Mouse (Mus musculus) adipocyte (in vitro differentiated cells): Measurements from ENCODE around the gene Abcd1.
"Not testable (repeated sequence)": the region's sequence is repeated elsewhere in the genome, so short reads cannot be mapped to it uniquely, and the experiment has no call there.

Experiments used
- DNase-seq: peaks from one replicate; pipeline ENCODE4 v3.0.0-alpha.2; 2016; ENCODE audit warnings: low spot score

The Abcd1 gene

GRCm38 (mm10) chrX:73716109-73716661, at the start of gene Abcd1, which contains the start of gene Bcap31:
Abcd1 (plus strand) TSS chrX:73716597.
Bcap31 (minus strand) TSS chrX:73716175.
- peak; percentile 97 for DNase-seq

DNA sequence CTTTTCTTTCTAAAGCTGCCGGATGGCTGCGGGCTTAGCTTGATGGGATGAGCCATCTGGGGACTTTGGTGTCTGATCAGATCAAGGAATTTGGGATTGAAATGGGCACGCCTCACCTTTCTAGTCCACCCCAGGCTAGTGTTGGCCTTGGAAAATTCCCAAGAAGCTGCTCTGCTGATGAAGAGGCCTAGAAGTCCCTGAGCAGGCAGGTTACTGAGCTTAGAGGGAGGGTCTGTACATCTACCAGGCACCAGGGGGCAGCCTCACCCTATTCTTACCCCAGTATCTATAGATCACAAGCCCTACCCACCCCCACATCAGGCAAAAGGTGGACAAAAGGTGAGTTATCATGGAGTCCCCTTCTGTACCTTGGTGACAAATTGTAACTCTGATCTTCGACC, 44.4 kb upstream of the Abcd1 start:
- peak; percentile 58 for DNase-seq

DNA sequence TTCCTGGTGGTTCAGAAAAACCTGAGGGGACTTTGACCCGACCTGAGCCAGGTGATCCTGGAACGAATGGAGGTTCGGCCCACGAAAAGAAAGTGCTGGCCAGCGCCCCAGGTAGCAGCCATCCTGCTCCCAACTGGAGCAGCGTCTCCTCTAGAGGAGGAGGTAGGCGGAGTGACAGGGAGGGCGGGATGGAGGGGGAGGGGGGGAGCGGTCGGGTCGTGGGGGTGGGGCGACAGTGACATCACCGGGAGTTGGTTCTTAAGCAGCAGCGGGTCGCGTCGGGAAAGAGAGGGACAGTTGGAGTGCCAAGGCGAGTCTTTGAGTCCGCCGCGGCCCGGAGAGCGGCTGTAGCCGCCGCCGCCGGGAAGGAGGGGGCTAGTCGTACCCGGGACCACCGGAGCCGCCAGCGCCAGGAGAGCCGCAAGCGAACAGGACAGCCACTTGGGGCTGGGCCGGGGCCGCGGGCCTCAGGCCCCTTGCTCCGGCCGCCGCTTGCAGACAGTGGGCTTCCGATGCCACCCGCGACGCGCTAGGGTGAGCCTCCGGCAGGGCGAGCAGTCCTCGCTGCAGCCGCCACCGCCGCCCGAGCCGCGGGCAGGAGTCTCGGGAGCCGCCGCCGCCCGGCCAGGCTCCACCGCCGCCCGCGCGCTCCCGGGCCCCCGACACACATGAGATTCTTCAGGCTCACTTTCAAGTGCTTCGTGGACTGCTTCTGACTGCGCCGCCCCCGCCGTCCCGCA, 43.3 kb upstream of the Abcd1 start, which contains the start of gene Slc6a8:
Slc6a8 (plus strand) TSS at position 272 of the 740 bp plus-strand sequence.
- DNase-seq: peak; percentile 70

DNA sequence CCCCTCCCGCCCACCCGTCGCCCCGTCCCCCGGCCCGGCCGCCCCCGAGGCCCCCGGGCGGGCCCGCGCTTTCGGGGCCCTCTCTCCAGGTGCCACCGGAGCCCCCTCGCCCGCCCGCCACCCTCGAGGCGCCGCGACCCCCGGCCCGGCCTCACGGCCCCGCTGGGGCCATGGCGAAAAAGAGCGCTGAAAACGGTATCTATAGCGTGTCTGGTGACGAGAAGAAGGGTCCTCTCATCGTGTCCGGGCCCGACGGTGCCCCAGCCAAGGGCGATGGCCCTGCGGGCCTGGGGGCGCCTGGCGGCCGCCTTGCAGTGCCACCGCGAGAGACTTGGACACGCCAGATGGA, 42.8 kb upstream of the Abcd1 start:
- DNase-seq: no peak

GRCm38 (mm10) chrX:73673968-73674661, 42.3 kb upstream of the Abcd1 start:
- DNase-seq: peak; percentile 49

GRCm38 (mm10) chrX:73675231-73675630, 41.2 kb upstream of the Abcd1 start:
- no peak for DNase-seq

GRCm38 (mm10) chrX:73676668-73677067, 39.7 kb upstream of the Abcd1 start:
- no peak for DNase-seq

- no peak for DNase-seq
These were observed 32.2 kb upstream of the Abcd1 start for GRCm38 (mm10) chrX:73684156-73684555.

GRCm38 (mm10) chrX:73684978-73685377, 31.4 kb upstream of the Abcd1 start:
- DNase-seq: no peak

DNA sequence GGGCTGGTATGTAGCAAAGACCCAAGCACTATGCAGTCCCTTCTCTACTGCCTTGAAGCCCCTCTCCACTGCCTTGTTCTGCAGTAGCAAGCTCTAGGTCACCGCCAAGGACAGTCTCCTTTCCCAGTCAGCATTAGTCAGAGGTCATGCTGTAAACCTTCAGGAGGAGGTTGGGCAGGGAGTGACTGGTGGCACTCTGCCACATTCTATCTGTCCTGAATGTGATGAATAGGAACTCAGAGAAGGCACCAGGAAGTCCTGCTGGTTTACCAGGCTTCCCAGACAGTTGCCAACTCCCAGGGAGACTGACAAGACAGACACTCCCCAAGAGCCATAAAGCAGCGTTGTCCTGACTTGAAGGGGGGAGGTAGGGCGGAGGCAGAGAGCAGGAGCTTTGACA, 30.8 kb upstream of the Abcd1 start:
- DNase-seq: peak; percentile 40

DNA sequence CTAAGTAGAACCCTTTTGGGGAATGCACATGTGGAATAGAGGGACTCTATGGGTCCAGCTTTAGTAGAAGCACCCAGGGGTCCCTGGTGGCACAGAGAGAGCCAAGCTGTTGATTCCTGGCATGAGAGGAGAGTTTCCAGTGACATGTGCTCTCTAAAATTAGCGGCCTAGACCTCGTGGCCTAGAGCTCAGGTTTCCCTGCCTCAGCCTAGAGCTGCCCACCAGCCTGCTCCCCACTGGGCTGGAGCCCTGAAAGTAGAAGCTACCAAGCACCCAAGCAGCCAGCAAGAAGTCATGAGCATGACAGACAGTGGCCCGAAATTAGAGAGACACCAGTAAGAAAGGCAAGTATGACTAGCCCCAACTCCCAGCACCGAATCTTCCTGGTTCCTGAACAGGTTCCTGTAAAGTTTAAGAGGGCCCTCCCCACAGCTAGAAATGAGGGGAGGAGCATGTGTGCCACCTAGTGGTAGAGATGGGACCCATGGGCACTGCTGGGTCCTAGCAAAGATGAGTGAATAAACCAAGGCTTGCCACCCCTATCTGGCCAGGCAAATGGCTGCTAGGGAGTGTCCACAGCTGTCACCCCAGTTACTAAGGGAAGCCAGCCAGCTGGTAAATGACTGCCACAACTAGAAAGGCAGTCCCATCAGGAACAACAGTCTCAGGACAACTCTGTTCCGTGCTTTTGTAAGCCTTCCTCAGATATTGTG, 25.3 kb upstream of the Abcd1 start:
- DNase-seq: peak; percentile 53

DNA sequence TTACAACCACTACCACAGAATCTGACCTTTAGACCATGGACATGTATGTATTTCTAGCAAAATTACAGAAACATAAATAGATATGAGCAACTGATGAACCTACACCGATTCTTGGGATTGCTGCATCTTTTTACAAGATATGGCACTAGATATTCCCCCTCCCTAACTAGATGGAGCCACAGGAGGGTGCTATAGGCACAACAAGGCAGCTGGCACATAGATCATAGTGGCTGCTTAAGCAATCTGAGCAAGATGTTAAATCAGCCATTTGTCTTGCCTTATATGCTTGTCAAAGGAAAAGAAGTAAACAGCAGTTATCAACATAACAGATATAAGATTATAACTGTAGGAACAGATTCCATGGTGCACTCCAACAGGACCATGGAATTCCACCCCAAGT, 15.9 kb upstream of the Abcd1 start:
- DNase-seq: peak; percentile 40

GRCm38 (mm10) chrX:73715476-73716108, 805 bp upstream of the Abcd1 start:
- DNase-seq: peak; percentile 79

GRCm38 (mm10) chrX:73716709-73717545, 530 bp downstream of the Abcd1 start:
- no peak for DNase-seq

GRCm38 (mm10) chrX:73717667-73718066, 1.3 kb downstream of the Abcd1 start:
- no peak for DNase-seq

- DNase-seq: peak; percentile 60
These were observed 1.9 kb downstream of the Abcd1 start for GRCm38 (mm10) chrX:73718271-73718670.

DNA sequence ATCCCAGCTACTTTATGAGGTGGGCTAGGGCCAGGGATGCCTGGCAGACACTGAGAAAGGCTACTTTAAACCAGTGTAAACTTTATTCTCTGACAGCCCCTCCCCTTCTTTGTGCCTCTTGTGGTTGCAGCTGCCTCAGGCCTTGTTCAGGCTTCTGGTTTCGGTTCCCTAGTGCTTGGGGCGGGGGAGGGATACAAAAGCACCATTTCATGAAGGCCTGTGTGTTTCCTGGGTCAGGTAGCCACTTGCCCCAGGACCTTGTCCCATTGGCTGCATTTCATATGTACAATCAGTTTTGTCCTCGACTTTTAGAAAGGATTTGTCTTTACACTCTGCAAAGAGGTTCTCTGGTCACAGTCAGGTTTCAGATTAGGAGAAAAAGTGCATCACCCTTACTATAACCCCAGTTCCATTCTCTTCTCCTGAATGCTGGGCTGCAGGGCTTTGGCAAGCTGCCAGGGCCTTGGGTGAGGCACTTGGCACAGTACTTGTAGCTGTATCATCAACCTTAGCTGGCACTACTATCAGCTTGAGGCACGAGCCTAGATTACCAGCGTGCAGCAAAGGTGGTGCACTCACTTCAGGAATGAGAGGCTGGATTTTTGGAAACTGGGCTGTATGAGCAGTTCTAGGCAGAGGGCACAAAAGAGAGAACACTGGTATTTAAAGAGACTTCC, 2.4 kb downstream of the Abcd1 start:
- peak; percentile 32 for DNase-seq

- DNase-seq: no peak
These were observed 14.5 kb downstream of the Abcd1 start for GRCm38 (mm10) chrX:73730908-73731307.

DNA sequence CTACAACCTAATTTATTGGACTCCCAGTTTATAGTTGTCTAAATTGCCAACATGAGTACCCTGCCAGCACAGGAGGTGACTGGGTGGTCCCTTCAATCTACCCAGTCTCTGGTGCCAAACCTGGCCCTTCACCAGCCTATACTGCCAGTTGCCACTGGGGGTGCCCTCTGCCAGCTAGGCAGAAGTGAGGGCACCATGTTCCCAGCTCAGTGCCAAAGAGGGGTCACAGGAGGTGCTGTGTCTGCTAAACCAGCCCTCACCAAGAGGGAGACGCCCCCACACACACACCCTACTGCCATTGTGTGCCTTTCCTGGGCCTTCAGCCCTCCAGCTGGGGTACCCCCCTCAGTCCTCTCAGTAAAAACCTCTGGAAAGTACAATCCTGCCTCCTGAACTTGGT, 21.8 kb downstream of the Abcd1 start:
- DNase-seq: no peak

GRCm38 (mm10) chrX:73739151-73739550, 22.8 kb downstream of the Abcd1 start:
- no peak for DNase-seq

DNA sequence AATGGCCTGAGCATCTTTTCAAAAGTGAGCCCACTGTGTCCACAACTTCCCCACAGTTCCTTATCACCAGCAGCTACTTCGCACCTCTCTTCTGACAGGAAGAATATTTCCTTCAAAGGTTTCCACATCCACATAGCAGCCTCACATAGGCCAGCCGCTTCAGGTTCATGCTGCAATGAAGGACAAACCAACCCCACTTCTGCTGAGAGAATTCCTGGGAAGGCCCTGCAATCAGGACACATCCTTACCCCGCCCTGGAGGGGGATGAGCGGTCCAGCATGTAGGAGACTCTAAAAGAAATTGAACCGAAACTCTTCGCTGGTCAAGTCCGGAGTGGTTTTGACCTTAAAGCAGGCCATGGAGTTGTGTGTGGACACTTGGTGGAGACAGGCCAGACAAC, 23.4 kb downstream of the Abcd1 start:
- DNase-seq: not testable (repeated sequence)
